Mouse (Mus musculus): ENCODE results near the gene Olfr432.
A peak's percentile ranks its signal among the peaks of the same experiment; 100 is the strongest.
"Not testable (repeated sequence)": the region's sequence is repeated elsewhere in the genome, so short reads cannot be mapped to it uniquely, and the experiment has no call there.

The Olfr432 gene

DNA sequence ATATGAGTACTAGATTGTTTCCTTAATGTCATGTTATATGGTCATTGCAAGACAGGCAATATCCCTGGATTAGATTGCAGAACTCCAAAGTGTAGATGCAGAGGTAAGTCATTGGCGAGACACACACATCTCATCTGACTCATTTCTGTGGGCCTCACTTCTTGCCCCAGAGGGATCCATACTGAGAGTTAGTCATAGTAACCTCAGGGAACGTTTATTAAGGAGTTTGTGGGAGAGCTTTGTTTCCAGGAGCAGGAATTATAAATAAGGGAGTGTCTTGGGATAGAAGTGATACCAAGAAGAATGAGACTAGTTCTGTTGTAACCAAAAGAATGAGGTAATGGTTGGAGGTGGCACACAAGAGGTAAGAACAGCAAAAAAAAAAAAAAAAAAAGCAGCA, at the start of gene Olfr432:
TSS of gene Olfr432 (plus strand) at position 313 of the 400 bp plus-strand sequence.
- no peak for DNase-seq

DNA sequence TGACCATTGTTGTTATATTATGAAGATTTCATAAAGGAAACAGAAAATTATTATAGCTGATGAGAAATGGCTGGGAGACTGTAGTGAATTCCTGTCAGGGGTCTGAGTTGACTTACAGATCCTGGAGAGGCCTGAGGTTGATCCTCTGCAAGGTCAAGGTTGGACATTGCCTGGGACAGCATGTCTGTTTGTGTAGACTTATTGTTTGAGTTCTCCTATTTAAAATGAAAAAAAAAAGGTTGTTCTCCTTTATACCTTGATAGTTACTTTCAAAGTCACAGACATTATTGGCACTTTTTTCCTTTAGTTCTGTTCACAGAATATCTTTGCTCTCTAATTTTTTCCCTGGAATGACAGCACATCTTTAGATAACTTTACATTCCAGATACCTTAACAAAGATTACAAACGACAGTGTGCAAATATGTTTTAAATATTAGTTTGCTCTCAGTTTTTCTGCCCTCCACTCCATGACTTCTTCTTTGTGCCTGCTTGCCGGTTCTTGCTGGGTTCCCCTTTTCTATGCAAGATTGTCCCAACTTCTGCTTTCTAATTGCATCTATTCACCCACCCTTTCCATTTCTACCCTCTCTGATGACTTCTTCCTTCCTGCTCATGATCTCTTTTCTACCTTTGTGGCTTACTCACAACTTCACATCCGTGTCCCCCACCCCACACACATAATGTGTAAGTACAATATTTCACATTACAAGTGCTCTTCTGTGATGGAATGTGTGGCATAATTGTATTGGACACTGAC, 44.5 kb upstream of the Olfr432 start:
- not testable (repeated sequence) for DNase-seq

DNA sequence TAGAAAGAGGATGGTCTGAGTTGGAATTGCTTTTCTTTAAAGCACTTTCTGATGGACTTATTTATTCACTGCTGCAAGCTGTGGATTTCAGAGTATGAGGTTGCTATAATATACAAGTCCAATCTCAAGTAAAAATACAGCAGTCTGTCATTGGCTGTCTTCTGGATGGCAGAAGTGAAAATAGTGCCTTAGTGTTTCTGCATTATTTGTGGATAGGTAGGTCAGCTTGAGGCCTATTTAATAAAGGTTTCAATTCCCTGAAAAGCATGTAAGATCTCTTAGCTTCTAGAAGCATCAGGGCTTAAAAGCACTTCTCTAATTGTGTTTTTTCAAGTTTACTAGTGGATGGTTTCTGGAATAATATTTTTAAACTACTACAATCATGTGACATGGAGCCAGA, 42.0 kb upstream of the Olfr432 start:
- DNase-seq, result not testable (repeated sequence)

DNA sequence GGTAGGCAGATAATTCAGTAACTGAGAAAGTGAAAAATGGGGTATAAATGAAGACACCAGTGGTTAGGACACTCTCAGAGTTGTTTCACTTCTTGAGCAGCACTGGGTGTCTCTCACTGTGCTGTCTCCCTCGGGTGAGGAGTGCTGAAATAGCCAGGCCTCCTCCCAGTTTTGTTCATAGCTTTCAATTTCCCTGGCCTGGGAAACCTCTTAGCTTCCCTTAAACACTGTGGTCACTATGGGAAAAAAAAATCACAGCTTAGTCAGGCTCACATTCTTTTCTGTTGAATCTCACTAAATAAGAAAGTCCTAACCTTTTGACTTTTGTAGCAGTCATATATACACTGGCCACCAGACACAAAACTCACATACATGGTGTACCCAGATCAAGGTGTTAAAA, 17.3 kb upstream of the Olfr432 start, which contains the start of gene Ifi205:
TSS of gene Ifi205 (minus strand) at position 113 of the 400 bp plus-strand sequence.
- no peak for DNase-seq

DNA sequence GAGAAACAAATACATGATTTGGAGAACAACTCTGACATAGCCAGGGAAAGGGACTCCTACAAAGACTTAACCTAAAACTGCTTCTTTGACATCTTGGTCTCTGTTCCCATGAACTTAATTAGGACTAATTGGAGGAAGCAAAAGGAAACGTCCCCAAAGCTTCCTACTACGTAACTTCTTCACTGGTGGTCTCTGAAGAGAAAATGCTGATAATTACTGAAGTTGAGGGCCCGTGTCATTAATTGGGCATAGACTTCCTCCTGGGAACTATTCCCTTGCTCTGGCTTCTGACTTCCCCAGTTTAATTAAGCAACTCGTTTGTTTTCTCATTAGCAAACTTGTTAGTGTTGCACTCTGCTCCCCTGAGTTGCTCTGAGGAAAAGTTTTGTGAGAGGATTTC, 13.2 kb upstream of the Olfr432 start:
- DNase-seq, result no peak

DNA sequence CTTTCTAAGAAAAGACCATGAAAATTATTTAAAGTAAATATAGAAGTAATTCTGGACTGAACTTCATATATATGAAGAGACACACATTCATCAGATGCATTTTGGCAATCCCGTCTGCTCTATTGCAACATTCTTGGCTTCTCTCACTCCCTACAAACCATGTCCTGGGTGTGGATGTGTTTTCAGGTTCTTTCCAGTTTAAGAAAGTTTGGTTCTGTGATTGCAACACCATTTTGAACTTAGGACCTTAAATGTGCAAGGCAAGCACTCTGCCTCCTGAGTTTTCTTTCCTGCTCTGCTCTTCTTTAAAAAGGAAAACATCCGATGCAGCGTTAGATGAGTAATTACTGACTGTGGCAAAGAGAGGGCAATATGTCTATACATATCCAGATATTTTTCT, 10.5 kb upstream of the Olfr432 start:
- no peak for DNase-seq

DNA sequence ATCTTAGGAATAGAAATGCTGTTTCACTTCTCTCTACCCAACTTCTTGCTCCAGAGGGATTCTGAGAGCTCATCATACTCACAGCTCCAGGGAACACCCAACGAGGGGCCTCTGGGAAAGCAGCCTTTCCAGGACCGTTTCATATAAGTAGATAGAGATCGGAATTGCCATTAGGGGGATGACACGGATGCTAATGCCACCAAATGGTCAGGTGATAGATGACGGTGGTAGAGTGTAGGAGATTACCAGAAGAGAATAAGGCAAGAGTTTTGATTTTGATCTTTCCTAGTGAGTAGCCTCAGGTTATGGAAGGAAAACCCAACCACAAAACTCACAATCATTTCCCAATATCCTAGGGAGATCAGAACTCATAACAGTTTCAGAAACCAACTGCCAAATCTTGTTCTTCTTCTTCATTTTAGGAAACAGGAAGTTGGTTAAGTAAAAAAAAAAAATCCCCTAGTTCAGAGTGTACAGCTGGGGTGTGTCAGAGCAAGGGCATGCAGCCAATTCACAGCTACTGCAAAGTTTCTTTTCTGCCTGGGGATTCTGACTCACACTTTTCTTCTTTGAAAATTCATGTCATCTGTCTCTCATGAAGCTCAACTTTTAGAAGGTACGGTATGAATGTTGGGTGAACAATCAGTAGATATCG, 8.4 kb upstream of the Olfr432 start, which contains the start of gene Olfr433:
TSS of gene Olfr433 (plus strand) at position 183 of the 655 bp plus-strand sequence.
- DNase-seq, result peak; percentile 78

DNA sequence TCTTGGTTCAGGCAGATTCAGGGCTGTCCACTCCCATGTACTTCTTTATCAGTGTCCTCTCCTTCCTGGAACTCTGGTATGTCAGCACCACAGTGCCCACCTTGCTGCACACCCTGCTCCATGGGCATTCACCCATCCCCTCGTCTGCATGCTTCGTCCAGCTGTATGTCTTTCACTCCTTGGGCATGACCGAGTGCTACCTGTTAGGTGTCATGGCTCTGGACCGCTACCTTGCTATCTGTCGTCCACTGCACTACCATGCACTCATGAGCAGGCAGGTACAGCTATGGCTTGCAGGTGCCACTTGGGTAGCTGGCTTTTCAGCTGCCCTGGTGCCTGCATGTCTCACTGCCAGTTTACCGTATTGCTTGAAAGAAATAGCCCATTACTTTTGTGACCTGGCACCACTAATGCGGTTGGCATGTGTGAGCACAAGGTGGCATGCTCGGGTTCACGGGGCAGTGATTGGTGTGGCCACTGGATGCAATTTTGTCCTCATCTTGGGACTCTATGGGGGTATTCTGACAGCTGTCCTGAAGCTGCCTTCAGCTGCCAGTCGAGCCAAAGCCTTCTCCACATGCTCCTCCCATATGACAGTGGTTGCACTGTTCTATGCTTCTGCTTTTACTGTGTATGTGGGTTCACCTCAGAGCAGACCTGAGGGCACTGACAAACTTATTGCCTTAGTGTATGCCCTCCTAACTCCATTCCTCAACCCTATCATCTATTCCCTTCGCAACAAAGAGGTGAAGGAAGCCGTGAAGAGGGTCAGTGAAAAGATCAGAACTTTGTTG, 6.7 kb upstream of the Olfr432 start:
- not testable (repeated sequence) for DNase-seq

DNA sequence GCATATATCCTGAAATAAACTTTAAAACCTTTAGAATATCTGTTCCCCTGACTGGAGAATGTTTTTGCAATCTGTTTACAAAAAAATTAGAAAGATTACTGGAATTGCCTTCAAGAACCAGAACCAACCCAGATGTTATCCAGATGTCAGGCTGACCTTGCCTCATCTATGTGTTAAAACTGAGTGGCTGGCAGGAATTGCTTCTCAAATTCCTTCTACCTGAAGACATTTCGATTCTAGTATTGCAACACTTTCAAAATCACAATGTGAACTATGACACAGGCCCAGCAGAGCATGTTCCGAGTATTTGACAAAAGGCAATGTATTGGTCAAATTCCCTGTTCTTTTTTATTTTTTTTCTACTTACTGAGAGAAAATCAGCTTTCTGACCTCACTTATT, 4.6 kb upstream of the Olfr432 start:
- DNase-seq, result no peak

DNA sequence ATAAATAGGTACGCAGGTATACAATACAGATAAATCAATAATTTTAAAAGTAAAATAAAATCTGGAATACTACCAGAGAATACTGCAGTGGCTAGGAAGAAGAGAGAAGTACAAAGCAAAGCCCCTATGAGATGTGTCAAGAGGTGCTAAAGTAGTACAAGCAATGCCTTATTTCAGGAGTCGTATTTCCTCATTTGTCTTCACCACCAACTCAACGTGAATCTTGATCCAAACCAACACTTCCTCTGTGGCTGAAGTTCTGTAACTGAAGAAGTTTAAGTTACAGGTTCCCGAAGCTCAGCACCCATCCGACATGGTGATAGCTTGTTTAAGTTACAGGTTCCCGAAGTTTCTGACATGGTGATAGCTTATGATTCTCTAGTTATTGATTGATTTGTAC, 778 bp upstream of the Olfr432 start:
- DNase-seq, result not testable (repeated sequence)

DNA sequence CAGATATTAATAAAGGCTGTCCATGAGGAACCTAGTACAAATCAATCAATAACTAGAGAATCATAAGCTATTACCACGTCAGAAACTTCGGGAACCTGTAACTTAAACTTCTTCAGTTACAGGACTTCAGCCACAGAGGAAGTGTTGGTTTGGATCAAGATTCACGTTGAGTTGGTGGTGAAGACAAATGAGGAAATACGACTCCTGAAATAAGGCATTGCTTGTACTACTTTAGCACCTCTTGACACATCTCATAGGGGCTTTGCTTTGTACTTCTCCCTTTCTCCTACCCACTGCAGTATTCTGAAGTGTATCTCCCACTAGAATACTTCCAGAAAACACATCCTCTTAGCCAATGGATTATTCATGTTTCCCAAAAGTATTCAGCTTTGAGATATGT, 352 bp downstream of the Olfr432 start:
- not testable (repeated sequence) for DNase-seq

DNA sequence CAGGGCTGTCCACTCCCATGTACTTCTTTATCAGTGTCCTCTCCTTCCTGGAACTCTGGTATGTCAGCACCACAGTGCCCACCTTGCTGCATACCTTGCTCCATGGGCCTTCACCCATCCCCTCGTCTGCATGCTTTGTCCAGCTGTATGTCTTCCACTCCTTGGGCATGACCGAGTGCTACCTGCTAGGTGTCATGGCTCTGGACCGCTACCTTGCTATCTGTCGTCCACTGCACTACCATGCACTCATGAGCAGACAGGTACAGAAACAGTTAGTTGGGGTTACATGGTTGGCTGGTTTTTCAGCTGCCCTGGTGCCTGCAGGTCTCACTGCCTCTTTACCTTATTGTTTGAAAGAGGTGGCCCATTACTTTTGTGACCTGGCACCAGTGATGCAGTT, 1.5 kb downstream of the Olfr432 start:
- DNase-seq, result no peak

DNA sequence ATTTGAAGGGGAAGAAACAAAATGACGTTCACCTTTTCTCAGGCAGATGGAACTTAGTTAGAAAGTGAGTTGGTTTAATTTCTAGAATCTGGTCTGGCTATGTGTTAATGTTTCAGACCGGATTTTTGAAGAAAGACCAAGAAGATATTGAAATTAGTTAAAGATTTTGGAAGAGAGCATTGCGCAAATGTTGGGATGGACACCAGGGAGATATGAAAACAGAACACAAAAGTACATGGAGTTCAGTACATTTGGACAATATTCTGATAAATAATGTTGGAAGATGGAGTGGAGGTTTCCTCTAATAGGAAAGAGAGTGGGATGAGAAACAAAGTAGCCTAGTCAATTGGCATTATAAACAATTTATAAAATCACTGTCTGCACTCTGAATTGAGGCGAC, 2.5 kb downstream of the Olfr432 start:
- DNase-seq, result no peak

DNA sequence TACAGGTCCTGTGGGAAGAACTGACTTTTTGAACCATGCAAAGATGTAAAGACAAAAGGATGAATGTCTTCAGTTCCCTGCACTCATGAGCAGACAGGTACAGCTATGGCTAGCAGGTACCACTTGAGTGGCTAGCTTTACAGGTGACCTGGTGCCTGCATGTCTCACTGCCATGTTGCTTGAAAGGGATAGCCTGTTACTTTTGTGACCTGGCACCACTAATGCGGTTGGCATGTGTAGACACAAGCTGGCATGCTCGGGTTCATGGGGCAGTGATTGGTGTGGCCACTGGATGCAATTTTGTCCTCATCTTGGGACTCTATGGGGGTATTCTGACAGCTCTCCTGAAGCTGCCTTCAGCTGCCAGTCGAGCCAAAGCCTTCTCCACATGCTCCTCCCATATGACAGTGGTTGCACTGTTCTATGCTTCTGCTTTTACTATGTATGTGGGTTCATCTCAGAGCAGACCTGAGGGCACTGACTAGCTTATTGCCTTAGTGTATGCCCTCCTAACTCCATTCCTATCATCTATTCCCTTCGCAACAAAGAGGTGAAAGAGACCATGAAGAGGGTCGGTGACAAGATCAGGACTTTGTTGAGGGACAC, 3.0 kb downstream of the Olfr432 start:
- no peak for DNase-seq

DNA sequence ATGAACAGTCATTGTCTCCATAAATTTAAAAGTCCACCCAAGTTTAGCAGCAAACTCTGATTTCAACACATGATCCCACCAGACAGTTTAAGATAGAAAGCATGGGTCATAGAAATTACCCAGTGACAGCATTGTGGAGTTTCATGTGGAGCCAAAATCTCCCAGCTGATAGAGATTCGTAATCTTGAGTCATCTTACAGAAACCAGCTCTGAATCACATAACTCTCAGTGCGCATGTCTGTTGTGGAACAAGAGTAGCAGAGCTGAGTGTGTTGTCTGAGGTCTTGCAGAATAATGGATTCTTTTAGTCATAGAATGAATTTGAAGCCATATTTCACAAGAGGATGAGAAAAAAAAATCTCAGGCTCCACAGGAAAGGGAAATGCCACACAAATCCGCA, 4.0 kb downstream of the Olfr432 start:
- DNase-seq, result no peak

DNA sequence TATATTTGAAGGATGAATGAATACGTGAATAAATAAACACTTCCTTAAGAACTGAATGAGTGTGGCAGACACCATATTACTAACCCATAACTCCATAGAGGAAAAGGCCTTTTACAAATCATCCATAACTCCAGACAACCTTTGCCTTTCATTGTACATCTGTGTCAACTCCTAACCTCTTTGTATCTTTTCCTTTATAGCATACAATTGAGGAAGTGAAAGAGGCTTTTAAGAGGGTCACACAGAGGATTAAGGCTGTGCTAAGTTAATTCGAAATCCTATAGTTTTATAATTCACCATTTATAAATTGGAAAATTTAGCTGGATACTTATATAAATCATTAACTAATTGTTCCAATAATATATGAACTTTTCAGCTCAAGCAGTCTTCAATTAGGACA, 6.2 kb downstream of the Olfr432 start:
- DNase-seq, result no peak

DNA sequence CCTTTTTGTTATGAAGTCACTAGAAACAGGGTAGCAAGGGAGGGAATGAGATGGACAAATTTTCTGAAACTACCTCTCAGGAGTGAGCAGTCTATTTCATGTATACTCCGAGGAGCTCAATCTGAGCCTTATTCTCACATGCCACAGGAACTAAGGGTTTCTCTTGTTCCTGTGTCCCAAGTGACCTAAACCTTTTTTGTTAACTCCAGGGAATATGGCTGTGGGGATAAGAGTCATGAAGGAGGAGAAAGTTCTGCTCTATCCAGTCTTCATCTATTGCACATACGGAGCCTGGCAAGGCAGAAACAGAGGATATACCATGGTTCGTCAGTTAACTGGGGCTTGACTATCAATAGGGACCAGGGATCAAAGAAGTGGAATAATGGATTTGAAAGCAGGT, 17.3 kb downstream of the Olfr432 start, which contains the start of gene Olfr430:
TSS of gene Olfr430 (plus strand) at position 301 of the 400 bp plus-strand sequence.
- no peak for DNase-seq

DNA sequence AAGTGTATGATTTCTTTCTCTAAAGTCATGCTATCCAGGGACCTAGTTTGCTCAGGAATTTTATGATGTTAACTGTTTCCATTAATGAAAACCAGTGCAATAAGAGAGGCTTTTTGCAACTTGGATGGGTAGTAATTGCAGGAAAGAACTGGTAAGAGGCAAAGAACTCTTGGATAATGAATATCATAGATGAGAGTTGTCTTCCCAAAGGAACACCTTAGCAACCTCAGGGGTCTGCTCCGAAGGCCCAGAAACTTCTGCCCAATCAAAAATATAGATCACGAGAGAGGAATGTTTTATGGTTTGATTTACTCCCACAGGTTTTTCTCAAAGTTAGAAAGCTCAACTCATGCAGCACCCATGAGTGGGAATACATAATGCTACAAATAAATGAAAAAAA, 35.0 kb downstream of the Olfr432 start, which contains the start of gene Olfr429:
TSS of gene Olfr429 (plus strand) at position 301 of the 400 bp plus-strand sequence.
- no peak for DNase-seq

DNA sequence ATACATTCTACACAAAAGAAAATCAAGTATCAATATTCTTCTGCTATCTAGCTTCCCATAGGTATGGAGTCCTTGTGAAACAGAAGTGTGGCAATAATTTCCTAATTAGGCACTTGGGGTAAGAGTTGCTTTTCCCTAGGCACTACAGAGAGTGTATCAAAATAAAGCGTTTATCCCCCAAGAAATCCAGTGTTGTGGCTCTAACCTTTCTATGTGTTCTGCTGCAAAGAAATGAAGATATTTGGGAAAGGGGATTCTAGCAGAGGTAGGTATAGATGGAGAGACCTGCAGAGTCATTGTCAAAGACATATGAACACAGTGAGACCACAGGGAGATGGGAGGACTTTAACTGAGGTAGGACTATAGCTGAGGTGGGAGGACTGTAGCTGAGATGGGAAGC, 47.6 kb downstream of the Olfr432 start, which contains the start of gene Olfr427:
TSS of gene Olfr427 (plus strand) at position 301 of the 400 bp plus-strand sequence.
- no peak for DNase-seq

DNA sequence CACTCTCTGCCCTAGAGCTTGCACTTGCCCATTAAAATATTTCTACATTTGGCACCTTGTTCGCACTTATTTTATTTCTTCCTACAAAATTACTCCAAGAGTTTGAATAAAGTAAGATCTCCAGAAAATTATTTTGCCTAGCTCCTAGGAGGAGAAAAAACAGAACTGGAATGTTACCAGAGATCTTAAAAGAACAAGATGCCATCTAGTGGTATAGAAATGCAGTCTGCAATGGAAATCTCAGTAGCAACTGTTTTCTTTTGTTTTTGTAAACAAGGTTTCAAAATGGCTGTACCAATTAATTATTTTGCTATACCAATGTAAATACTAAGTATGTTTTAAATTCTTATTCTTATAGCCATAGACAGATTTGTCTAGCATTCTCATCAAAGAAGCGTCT, 54.7 kb downstream of the Olfr432 start:
- DNase-seq, result no peak
